Mouse (Mus musculus): ENCODE data around the gene Asb15.

DNA sequence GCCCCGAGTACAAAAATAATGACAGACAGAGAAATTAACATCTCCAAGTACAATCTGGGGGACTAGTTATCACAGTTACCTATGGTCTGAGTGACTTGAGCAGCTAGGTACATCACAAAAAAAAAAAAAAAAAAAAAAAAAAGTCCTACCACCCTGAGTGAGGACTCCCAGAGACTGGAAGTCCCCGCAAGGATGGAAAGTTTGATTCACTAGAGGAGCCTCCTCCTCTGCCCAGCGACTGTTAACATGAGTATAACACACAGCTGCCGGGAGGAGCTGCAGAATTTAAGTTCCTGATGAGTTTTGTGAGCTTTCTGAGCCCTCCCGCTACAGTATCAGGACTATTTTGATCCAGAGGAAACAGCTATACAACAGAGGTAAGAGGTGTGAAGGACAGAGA is 41.4 kb upstream of the Asb15 start:
- TF ChIP-seq CTCF (IDR thresholded peaks at IDR 0.05; ENCODE audit: borderline replicate concordance, extremely low read depth, insufficient read depth, insufficient read length), result no peak
- TF ChIP-seq POLR2A (IDR thresholded peaks at IDR 0.05; ENCODE audit: borderline replicate concordance, extremely low read depth, insufficient read depth, insufficient read length, poor library complexity, severe bottlenecking), result no peak
